Mouse (Mus musculus) thymus, postnatal 4 days (tissue): Measurements from ENCODE around the gene Mettl21c.
"Not testable (repeated sequence)": the region's sequence is repeated elsewhere in the genome, so short reads cannot be mapped to it uniquely, and the experiment has no call there.

Experiments used
- DNase-seq: peaks from one replicate; pipeline ENCODE4 v3.0.0; 2021

Mettl21c gene

GRCm38 (mm10) chr1:44019934-44020333, at the start of gene Mettl21c:
Gene Mettl21c, minus strand, starts transcription at chr1:44020034.
- DNase-seq = no peak

- DNase-seq = peak; percentile 74
These were observed 44.8 kb upstream of the Mettl21c start for GRCm38 (mm10) chr1:44064625-44065024.

GRCm38 (mm10) chr1:44063439-44063838, 43.6 kb upstream of the Mettl21c start:
- DNase-seq = no peak

DNA sequence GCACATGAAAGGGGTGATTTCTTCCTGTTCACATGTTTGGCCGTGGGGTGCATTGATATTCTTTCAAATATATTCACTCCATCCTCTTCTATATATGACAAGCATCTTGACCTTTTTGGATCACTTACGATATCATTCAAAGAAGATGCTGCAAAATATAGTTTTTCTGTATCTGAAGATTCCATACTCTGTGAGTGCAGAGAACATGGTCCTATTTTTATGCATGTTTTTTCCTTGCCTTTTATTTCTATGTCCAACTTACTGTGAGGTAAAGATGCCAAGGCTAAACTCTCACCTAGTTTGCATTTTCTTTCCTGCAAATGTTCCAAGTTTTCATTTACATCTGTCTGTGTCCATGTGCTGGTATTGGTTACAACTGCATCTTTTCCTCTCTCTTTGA, 42.0 kb upstream of the Mettl21c start, which contains the start of gene Gm8251:
Gene Gm8251 (minus strand): TSS at position 101 of the 400 bp plus-strand sequence.
- no peak for DNase-seq

DNA sequence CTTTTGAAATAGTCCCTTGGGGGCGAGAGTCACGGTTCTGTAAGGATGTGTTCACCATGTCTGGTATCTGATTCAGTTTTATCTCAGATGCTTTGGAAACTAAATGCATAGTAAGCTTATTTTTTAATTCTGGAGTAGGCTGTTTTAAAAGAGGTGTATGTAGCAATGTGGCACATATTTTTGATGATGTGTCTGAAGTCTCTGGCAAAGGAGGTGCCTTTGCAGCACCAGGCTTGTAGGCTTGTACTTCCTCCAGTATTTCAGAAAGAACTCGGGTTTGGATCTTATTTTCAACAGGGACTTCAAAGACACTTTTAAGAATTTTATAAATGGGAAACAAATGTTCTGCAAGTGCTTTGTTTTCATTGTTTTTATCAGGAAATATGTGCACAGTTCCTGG, 38.0 kb upstream of the Mettl21c start:
- no peak for DNase-seq

GRCm38 (mm10) chr1:44046556-44046955, 26.7 kb upstream of the Mettl21c start:
- DNase-seq = no peak

DNA sequence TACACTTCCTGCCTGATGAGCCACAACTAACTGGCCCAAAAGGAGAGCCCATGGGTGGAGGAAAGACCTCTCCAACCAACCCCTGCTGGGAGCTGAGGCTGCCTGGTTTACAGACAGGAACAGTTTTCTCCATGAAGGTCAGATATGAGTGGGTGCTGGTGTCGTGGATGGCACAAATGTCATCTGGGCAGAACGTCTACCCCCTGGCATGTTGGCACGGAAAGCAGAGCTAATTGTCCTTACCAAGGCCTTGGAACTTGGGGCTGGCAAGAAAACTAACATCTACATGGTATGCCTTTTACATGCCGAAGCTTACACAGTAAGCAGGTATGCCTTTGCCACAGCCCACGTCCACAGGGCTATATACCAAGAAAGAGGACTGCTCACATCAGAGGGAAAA, 25.9 kb upstream of the Mettl21c start:
- DNase-seq = not testable (repeated sequence)

DNA sequence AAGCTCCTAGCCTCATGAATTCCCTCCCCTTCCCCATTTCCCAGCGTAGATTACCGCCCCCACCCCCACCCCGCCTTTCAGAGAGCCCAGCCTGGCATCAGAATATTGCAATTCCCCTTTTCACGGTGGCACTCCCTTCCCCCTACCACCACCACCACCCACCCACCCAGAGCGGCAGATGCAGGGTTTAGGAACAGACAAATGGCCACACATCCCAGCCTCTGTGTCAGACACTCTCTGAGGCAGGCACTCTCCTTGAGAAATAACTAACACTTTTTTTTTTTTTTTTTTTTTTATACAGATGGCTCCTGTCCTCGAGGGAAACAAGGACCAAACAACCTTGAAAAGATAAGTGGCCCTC, 22.7 kb upstream of the Mettl21c start:
- no peak for DNase-seq

DNA sequence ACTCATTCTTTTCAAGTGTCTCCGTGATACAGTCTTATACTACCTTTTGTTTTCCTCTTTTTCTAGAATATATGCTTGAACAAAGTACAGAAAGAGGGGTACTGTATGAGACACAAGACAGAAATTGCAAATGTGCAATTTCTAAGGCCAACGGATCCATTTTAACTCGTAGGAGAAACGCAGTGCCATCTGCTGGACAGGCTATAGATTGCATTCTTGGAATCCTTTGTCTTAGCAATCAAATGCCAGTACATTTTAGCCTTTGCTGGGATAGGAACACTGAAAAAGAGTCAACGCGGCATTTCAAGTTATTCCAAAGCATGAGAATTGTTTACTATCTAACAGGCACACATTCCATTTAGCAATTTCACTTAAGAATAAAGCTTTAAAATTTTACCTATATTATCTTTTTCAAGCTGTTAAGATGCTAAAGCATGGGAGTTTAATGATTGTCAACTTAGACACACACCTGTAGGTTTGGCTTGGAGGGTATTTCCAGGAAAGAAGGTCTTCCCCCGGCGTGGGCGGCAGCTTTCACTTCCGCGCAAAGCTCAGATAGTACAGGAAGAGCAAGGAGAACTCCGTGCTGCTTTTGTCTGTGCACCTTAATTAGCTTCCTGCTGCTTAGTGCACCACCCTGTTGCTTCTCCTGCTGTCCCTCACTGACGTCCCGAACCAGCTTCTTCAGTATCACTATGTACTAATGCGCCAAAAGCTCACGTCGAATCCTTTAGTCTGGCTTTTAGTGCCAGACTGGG, 22.1 kb upstream of the Mettl21c start:
- DNase-seq = peak; percentile 87

- no peak for DNase-seq
These were observed 13.1 kb upstream of the Mettl21c start for GRCm38 (mm10) chr1:44032948-44033347.

GRCm38 (mm10) chr1:44032213-44032612, 12.4 kb upstream of the Mettl21c start:
- DNase-seq = no peak

DNA sequence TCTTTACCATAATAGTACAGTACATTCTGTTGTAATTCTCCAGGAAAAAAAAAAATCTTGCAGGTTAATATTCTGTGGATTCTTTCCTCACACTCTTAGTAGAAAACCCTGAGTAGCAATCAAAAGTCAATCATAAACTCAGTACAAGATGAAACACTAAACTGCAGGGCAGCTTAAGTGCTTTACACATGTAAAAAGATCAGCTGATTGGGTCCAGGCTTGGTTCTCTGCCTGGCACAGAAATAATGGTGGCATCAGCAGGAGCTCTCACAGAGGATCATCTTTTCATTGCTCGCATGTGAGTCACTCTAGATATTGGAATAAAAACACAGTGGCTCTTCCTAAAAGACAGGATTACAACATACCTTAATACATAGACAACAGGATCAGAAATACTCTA, 7.8 kb upstream of the Mettl21c start:
- DNase-seq = no peak

GRCm38 (mm10) chr1:44022656-44023055, 2.8 kb upstream of the Mettl21c start:
- no peak for DNase-seq

DNA sequence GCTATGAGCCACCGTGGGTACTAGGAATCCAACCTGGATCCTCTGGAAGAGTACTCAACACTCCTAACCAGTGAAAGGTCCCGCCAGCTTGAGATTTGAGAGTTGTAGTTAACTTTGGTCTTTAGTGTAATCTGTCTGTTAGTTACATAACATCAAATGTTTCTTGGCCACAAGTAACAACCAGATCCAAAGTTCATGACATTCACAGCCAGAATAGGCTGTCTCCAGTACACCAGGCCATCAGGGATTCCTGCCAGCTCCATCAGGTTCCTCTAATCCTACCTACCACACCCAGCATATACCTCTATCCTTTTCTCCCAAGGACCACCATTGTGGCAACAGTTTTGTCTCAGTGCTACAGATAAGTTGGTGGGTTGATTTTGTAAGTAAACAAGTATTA, 4.3 kb downstream of the Mettl21c start:
- no peak for DNase-seq

DNA sequence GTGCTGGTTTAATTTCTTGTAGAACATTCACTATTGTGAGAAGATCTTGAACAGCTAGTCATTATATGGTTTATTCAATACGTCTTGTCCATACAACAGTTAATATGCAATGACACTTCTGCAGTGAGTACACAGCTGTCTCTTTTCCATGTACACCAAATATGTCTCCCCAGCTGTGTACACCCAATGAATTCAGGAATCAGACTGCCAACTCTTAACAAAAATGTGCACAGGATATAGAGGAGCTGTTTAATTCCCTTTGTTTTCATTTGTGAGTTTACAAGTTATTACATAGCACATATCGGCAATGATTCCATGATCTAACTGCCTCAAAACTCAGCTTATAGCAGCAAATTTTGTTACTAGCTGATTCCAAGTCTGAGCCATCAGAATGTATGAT, 15.3 kb downstream of the Mettl21c start:
- no peak for DNase-seq

DNA sequence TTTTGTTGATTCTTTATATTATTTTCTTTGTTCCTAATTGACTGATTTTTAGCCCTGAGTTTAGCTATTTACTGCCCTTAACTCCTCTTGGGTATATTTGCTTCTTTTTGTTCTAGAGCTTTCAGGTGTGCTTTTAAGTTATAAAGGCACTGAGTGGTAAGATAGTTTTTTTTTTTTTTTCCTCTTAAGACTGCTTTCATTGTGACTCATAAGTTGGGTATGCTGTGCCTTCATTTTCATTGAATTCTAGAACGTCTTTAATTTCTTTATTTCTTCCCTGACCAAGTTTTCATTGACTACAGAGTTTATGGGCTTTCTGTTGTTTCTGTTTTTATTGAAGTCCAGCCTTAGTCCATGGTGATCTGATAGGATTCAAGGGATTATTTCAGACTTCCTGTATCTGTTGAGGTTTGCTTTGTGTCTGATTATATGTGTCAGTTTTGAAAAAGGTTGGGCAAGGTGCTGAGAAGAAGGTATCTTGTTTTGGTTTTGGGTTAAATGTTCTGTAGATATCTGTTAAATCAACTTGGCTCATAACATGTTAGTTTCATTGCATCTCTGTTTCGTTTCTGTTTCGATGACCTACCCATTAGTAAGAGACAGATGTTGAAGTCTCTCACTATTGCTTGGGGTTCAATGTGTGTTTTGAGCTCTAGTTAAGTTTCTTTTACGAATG, 22.8 kb downstream of the Mettl21c start:
- DNase-seq = no peak

GRCm38 (mm10) chr1:43971089-43971488, 48.7 kb downstream of the Mettl21c start:
- no peak for DNase-seq

DNA sequence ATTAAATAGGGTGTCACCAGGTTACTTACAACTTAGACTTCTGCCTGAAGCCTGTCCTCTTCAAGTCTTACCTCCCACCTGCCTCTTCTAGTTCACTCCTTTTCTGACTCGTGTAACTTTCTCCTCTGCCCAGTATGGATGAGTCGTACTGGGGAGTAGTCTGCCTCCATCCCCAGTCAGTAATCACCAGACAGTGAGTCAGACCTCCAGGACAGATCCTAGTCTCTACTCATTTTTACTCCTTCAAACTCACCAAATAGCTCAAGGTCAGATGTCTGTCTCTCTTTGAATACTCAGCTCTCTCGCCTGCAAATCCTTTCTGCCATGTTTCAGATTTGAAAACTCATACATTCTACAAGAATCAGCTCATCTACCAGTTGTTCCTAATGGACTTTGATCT, 50.5 kb downstream of the Mettl21c start:
- DNase-seq = no peak

DNA sequence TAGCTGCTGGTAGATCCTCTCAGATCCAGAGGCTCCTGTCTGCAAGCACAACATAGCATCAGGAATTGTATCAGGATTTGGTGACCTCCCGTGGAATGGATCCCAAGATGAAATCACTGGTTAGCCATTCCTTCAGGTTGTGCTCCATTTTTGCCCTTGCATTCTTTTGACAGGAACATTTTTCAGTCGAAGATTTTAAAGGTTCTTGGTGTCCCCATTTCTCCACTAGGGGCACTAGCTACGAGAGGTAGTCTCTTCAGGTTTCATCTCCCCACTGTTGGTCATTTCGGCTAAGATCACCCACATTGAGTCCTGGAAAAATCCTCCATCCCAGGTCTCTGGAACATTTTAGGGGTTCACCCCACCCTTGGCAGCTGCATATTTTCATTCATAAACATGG, 53.1 kb downstream of the Mettl21c start:
- no peak for DNase-seq

- DNase-seq = no peak
These were observed 55.5 kb downstream of the Mettl21c start for GRCm38 (mm10) chr1:43964381-43964780.
